Mouse (Mus musculus): ENCODE measurements around the gene Glra1.

GRCm38 (mm10) chr11:55545690-55546089 lies 62.3 kb downstream of the Glra1 start:
- TF ChIP-seq CTCF (IDR thresholded peaks at IDR 0.05; ENCODE audit: low read depth, low read length) (no peak), GATA1 (IDR thresholded peaks at IDR 0.05; ENCODE audit: borderline replicate concordance, low read length) (no peak), POLR2AphosphoS5 (IDR thresholded peaks at IDR 0.05; ENCODE audit: insufficient replicate concordance, low read depth, low read length) (no peak)
